Mouse (Mus musculus) kidney, embryonic 14.5 days (tissue): ENCODE results near the gene Hoxa4. TPM values are rescaled to one million over a fixed set of nuclear protein-coding genes. Genes with fewer than 3 reads are reported as not detected.

ENCODE experiments used
- ATAC-seq: fragments of 200-750 bp; cut with Nextera tagmentation; 2 replicates; pipeline ENCODE4 v1.8.0; 2017; ENCODE audit warnings: moderate number of reproducible peaks, mild to moderate bottlenecking, moderate TSS enrichment, moderate library complexity; ENCODE audit not compliant: low FRiP score, low TSS enrichment
- H3K27ac ChIP-seq: fragments of 300-500 bp; sonication (generic); 2 replicates; pipeline ENCODE4 v1.5.1; 2014; ENCODE audit warnings: low read depth, mild to moderate bottlenecking, low read length, moderate library complexity, mixed read lengths
- H3K27me3 ChIP-seq: fragments of 300-500 bp; sonication (generic); 2 replicates; pipeline ENCODE4 v1.6.1; 2014; ENCODE audit warnings: mild to moderate bottlenecking, low read length; ENCODE audit not compliant: control insufficient read depth, insufficient read depth
- H3K36me3 ChIP-seq: fragments of 300-500 bp; sonication (generic); 2 replicates; pipeline ENCODE4 v1.6.1; 2014; ENCODE audit warnings: low read length, mixed read lengths; ENCODE audit not compliant: control insufficient read depth, insufficient read depth
- H3K4me1 ChIP-seq: fragments of 300-500 bp; sonication (generic); 2 replicates; pipeline ENCODE4 v1.6.1; 2014; ENCODE audit warnings: low read length, mixed read lengths; ENCODE audit not compliant: control insufficient read depth, insufficient read depth
- H3K4me2 ChIP-seq: fragments of 300-500 bp; sonication (generic); replicated peaks from 2 replicates; pipeline ENCODE4 v1.6.1; 2014; ENCODE audit warnings: low read depth, mild to moderate bottlenecking, low read length
- H3K4me3 ChIP-seq: fragments of 300-500 bp; sonication (generic); 2 replicates; pipeline ENCODE4 v1.5.1; 2014; ENCODE audit warnings: mild to moderate bottlenecking, low read length
- H3K9ac ChIP-seq: fragments of 300-500 bp; sonication (generic); 2 replicates; pipeline ENCODE4 v1.6.1; 2014; ENCODE audit warnings: low read depth, mild to moderate bottlenecking, low read length, moderate library complexity
- H3K9me3 ChIP-seq: fragments of 300-500 bp; sonication (generic); 2 replicates; pipeline ENCODE4 v1.6.1; 2016; ENCODE audit warnings: low read length; ENCODE audit not compliant: control insufficient read depth
- WGBS: fragments of 180-500 bp; shearing (Covaris S2); extraction: QIAGEN DNeasy Blood & Tissue Kit; methylation state at CpG from one replicate; pipeline ENCODE4 v1.1.7; 2014; 5-methylcytosine and 5-hydroxymethylcytosine counted together
- polyA plus RNA-seq: library from polyadenylated mRNA; unstranded; fragments of >200 nt; fragmentation: Nextera tagmentation; extraction: Ambion mirVana; gene quantifications from 2 replicates; pipeline ENCODE4 v1.2.1, GENCODE M21; 2014

Gene Hoxa4
- polyA plus RNA-seq, 1 experiment from 2014 or later, result 3.1 TPM

GRCm38 (mm10) chr6:52208072-52208867, 16.7 kb upstream of the Hoxa4 start, which contains the start of gene Hoxa6:
Hoxa6 (minus strand) TSS chr6:52208722.
- H3K4me1 ChIP-seq, result peaks cover 49% of the 10 kb centered on the region
- WGBS, result 1% methylated on average over 47 of the region's 47 CpGs
- H3K9me3 ChIP-seq, result no peaks in the 10 kb centered on the region
- H3K27ac ChIP-seq, result peak within 1 kb of the TSS; percentile 76
- no peaks in the 10 kb centered on the region; the same call in 1 of the 2 replicates for H3K27me3 ChIP-seq
- peaks cover 32% of the 10 kb centered on the region for H3K36me3 ChIP-seq
- H3K4me2 ChIP-seq, result peak within 1 kb of the TSS; percentile 97
- ATAC-seq, result no peak
- peak within 1 kb of the TSS; percentile 91 for H3K9ac ChIP-seq
- H3K4me3 ChIP-seq, result peak within 1 kb of the TSS; percentile 89

- peak overlapping the region; percentile 91 for H3K9ac ChIP-seq
- no peaks in the 10 kb centered on the region; the same call in 1 of the 2 replicates for H3K27me3 ChIP-seq
- no peak for ATAC-seq
- no peaks in the 10 kb centered on the region for H3K9me3 ChIP-seq
- H3K36me3 ChIP-seq, result peaks cover 37% of the 10 kb centered on the region
- peaks cover 55% of the 10 kb centered on the region for H3K4me1 ChIP-seq
- H3K27ac ChIP-seq, result peak overlapping the region; percentile 76
- peak overlapping the region; percentile 97 for H3K4me2 ChIP-seq
- H3K4me3 ChIP-seq, result peak overlapping the region; percentile 89
Measured at GRCm38 (mm10) chr6:52207684-52207976, 16.1 kb upstream of the Hoxa4 start.

GRCm38 (mm10) chr6:52206882-52207683, 15.5 kb upstream of the Hoxa4 start:
- H3K36me3 ChIP-seq, result peaks cover 42% of the 10 kb centered on the region
- H3K4me3 ChIP-seq, result peak overlapping the region; percentile 65; the same call in 1 of the 2 replicates
- no peak for ATAC-seq

GRCm38 (mm10) chr6:52205638-52206621, 14.4 kb upstream of the Hoxa4 start:
- Histone ChIP-seq H3K9me3 (no peaks in the 10 kb centered on the region), H3K27ac (peak overlapping the region; percentile 76), H3K4me3 (peak overlapping the region; percentile 65), H3K27me3 (no peaks in the 10 kb centered on the region; the same call in 1 of the 2 replicates), H3K9ac (peak overlapping the region; percentile 91), H3K4me1 (peaks cover 71% of the 10 kb centered on the region), H3K36me3 (peaks cover 51% of the 10 kb centered on the region), H3K4me2 (peak overlapping the region; percentile 97)
- ATAC-seq, result no peak
- WGBS, result 6% methylated on average over 55 of the region's 55 CpGs

More at GRCm38 (mm10) chr6:52206882-52207683, 15.5 kb upstream of the Hoxa4 start:
- Histone ChIP-seq H3K4me2 (peak overlapping the region; percentile 97), H3K9ac (peak overlapping the region; percentile 91), H3K4me1 (peaks cover 60% of the 10 kb centered on the region), H3K9me3 (no peaks in the 10 kb centered on the region), H3K27me3 (no peaks in the 10 kb centered on the region; the same call in 1 of the 2 replicates), H3K27ac (peak overlapping the region; percentile 76)
- WGBS, result 12% methylated on average over 4 of the region's 4 CpGs

DNA sequence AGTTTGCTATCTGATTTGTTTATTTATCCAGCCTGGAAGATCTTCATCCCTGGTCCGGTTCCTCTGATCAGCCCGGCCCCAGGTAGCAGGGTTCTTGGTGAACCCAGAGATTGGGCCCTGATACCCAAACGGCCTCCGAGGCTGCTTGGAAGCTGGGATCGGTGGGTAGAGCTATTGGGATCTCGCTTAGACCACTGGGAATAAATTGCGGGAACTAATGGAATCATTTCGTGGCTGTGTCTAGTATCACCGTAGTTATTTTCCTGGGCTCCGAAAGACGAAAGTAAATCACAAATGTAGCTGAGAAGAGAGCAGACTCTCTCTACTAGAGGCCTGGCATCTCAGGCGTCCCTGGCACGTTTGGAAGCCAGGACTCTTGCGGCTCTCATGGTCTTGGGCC, 13.7 kb upstream of the Hoxa4 start:
- Histone ChIP-seq H3K9me3 (no peaks in the 10 kb centered on the region), H3K27ac (peak overlapping the region; percentile 76), H3K4me2 (peak overlapping the region; percentile 97), H3K9ac (peak overlapping the region; percentile 91), H3K4me1 (peaks cover 78% of the 10 kb centered on the region), H3K27me3 (no peaks in the 10 kb centered on the region; the same call in 1 of the 2 replicates), H3K36me3 (peaks cover 55% of the 10 kb centered on the region), H3K4me3 (peak overlapping the region; percentile 65)
- no peak for ATAC-seq
- 6% methylated on average over 14 of the region's 14 CpGs for WGBS

DNA sequence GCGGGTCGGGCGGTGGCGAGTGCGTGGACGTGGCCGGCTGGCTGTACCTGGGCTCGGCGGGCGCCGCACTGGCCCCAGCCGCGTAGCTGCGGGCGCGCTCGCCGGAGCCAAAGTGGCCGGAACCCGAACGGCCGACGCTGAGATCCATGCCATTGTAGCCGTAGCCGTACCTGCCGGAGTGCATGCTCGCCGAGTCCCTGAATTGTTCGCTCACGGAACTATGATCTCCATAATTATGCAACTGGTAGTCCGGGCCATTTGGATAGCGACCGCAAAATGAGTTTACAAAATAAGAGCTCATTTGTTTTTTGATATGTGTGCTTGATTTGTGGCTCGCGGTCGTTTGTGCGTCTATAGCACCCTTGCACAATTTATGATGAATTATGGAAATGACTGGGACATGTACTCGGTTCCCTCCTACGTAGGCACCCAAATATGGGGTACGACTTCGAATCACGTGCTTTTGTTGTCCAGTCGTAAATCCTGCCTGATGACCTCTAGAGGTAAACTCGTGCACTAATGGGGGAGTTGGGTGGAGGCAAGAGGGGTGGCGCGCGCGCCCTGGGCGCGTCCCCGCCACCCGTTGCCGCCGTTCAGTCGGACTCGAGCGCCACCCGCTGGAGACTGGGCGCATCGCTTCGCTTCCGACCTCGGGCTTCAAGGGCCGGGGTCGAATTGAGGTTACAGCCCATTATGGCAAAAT, 12.6 kb upstream of the Hoxa4 start, which contains the start of gene Hoxa5:
TSS of gene Hoxa5 (minus strand) at position 538 of the 703 bp plus-strand sequence.
- H3K4me3 ChIP-seq, result peak within 1 kb of the TSS; percentile 65
- H3K9ac ChIP-seq, result peak within 1 kb of the TSS; percentile 91
- H3K27me3 ChIP-seq, result no peaks in the 10 kb centered on the region; the same call in 1 of the 2 replicates
- peaks cover 55% of the 10 kb centered on the region for H3K36me3 ChIP-seq
- under 1% methylated on average over 65 of the region's 65 CpGs for WGBS
- ATAC-seq, result peak; percentile 70
- peak within 1 kb of the TSS; percentile 88 for H3K27ac ChIP-seq
- H3K4me2 ChIP-seq, result peak within 1 kb of the TSS; percentile 97
- H3K9me3 ChIP-seq, result no peaks in the 10 kb centered on the region
- peaks cover 76% of the 10 kb centered on the region for H3K4me1 ChIP-seq

DNA sequence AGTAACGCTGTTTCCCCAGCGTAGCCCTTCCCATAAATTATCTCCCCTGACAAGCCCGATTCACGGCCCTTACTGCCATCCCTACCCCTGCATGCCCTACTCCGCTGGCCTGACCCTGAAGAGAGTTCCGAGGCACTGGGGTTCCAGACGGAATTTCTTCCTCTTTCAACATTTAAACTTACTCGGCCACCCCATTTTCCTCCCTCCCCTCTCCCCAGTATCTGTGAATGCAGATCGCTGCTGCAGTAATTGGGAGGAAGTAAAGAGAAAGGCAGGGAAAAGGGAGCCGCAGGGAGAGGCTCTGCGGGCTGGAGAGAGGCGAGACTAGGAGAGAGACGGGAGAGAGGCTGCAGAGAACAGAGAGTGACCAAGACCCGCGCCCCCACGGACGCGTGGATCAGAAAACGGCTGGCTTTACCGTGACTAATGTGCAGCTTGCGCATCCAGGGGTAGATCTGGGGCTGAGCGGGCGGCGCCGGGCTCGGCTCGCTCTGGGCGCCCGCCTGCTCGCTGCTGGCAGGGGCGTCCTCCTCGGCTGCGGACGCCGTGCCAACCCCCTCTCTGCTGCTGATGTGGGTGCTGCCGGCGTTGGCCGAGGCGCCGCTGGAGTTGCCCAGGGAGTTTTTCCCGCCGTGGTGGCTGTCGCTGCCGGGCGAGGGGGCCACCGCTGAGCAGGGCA, 12.0 kb upstream of the Hoxa4 start:
- WGBS, result under 1% methylated on average over 45 of the region's 46 CpGs
- H3K36me3 ChIP-seq, result peaks cover 55% of the 10 kb centered on the region
- peak overlapping the region; percentile 65 for H3K4me3 ChIP-seq
- H3K9ac ChIP-seq, result peak overlapping the region; percentile 91
- H3K4me1 ChIP-seq, result peaks cover 75% of the 10 kb centered on the region
- H3K27me3 ChIP-seq, result no peaks in the 10 kb centered on the region; the same call in 1 of the 2 replicates
- H3K4me2 ChIP-seq, result peak overlapping the region; percentile 97
- H3K9me3 ChIP-seq, result no peaks in the 10 kb centered on the region
- no peak for ATAC-seq
- H3K27ac ChIP-seq, result peak overlapping the region; percentile 88
